Mouse (Mus musculus): Measurements from ENCODE around the gene Abraxas2. TPM values are rescaled to one million over a fixed set of nuclear protein-coding genes. Genes with fewer than 3 reads are reported as not detected.

The Abraxas2 gene
- polyA plus RNA-seq, 1 experiment from 2014 or later = 38.1 TPM

DNA sequence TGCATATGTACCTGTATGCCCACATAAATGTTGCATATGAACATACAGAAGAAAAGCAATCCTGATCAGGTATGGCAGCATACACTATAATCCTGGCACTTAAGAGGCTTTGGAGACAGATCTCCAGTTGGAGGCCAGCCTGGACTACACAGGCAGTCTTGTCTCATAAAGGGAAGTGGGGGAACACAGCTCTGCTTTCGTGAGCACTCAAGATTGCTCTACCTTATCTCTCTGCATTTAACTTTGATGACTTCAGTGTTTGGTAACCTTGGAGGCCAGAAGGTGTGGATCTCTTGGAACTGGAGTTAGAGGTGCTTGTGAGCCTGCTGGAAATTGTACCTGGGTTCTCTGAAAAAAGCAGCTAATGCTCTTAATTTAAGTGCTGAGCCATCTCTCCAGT, 21.3 kb downstream of the Abraxas2 start:
- peaks cover 67% of the 10 kb centered on the region for H3K36me3 ChIP-seq (ENCODE audit: control insufficient read depth, insufficient read depth)
- no peak overlapping the region for H3K4me3 ChIP-seq (replicated peaks; ENCODE audit: low read length)
- no peaks in the 10 kb centered on the region for H3K9me3 ChIP-seq (ENCODE audit: control insufficient read depth, low read length)
- no peak overlapping the region for H3K4me2 ChIP-seq (ENCODE audit: low read length)
- H3K9ac ChIP-seq (replicated peaks; ENCODE audit: low read depth, low read length) = no peak overlapping the region
- 91% methylated on average over 1 of the region's 1 CpGs for WGBS
- no peak for ATAC-seq
- H3K27ac ChIP-seq (ENCODE audit: low read length) = no peak overlapping the region
- no peaks in the 10 kb centered on the region for H3K27me3 ChIP-seq (replicated peaks; ENCODE audit: control insufficient read depth, insufficient read depth, low read length)
- H3K4me1 ChIP-seq (replicated peaks; ENCODE audit: control insufficient read depth, insufficient read depth, low read length) = no peaks in the 10 kb centered on the region

DNA sequence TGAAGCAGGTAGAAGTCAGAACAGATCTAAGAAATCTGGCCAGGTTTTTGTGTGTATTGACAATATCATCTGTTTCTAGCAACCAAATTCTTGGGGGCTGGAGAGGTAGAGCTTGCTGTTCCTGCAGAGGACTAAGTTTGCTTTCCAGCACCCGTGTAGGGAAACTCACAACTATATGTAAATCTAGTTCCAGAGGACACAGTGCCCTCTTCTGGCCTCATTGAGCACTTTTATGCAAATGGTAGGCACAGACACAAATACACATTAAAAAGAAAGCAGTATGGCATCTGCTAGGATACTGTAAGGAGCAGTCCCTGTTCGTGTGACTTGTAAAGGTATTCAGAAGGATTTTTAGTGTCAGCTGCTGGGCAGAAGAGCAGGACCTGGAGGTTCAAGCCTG, 23.3 kb downstream of the Abraxas2 start:
- Histone ChIP-seq H3K4me2 (ENCODE audit: low read length) (no peak overlapping the region), H3K4me3 (replicated peaks; ENCODE audit: low read length) (no peak overlapping the region), H3K9ac (replicated peaks; ENCODE audit: low read depth, low read length) (no peak overlapping the region), H3K36me3 (ENCODE audit: control insufficient read depth, insufficient read depth) (peaks cover 48% of the 10 kb centered on the region), H3K27ac (ENCODE audit: low read length) (no peak overlapping the region), H3K27me3 (replicated peaks; ENCODE audit: control insufficient read depth, insufficient read depth, low read length) (no peaks in the 10 kb centered on the region), H3K4me1 (replicated peaks; ENCODE audit: control insufficient read depth, insufficient read depth, low read length) (no peaks in the 10 kb centered on the region), H3K9me3 (ENCODE audit: control insufficient read depth, low read length) (no peaks in the 10 kb centered on the region)
- 75% methylated on average over 2 of the region's 2 CpGs for WGBS
- no peak for ATAC-seq

DNA sequence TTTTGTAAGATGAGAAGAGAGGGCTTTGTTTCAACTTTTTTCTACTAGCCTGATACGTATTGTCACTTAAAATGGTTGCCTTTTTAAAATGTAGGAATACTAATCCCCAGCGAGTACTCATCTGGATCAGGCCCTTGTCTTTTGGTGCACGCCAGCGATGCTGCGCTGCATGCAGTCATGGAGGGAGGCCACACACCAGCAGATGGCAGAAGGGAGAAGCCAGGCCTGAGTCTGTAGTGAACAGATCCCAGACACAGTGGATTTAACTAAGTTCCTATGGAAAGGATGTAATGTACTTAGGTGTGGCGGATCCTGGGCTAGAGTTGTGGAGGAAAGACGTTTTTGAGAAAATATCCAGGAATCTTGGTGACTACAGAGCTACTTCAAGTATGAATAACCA, 25.0 kb downstream of the Abraxas2 start:
- peaks cover 42% of the 10 kb centered on the region for H3K36me3 ChIP-seq (ENCODE audit: control insufficient read depth, insufficient read depth)
- no peak overlapping the region for H3K4me3 ChIP-seq (replicated peaks; ENCODE audit: low read length)
- no peaks in the 10 kb centered on the region for H3K9me3 ChIP-seq (ENCODE audit: control insufficient read depth, low read length)
- ATAC-seq = no peak
- no peaks in the 10 kb centered on the region for H3K27me3 ChIP-seq (replicated peaks; ENCODE audit: control insufficient read depth, insufficient read depth, low read length)
- H3K27ac ChIP-seq (ENCODE audit: low read length) = no peak overlapping the region
- H3K4me2 ChIP-seq (ENCODE audit: low read length) = no peak overlapping the region
- 88% methylated on average over 7 of the region's 7 CpGs for WGBS
- no peaks in the 10 kb centered on the region for H3K4me1 ChIP-seq (replicated peaks; ENCODE audit: control insufficient read depth, insufficient read depth, low read length)
- H3K9ac ChIP-seq (replicated peaks; ENCODE audit: low read depth, low read length) = no peak overlapping the region

GRCm38 (mm10) chr7:132887019-132887804, 28.2 kb downstream of the Abraxas2 start:
- no peak overlapping the region for H3K9ac ChIP-seq (replicated peaks; ENCODE audit: low read depth, low read length)
- no peak overlapping the region for H3K4me2 ChIP-seq (ENCODE audit: low read length)
- no peak overlapping the region for H3K4me3 ChIP-seq (replicated peaks; ENCODE audit: low read length)
- H3K27me3 ChIP-seq (replicated peaks; ENCODE audit: control insufficient read depth, insufficient read depth, low read length) = no peaks in the 10 kb centered on the region
- H3K36me3 ChIP-seq (ENCODE audit: control insufficient read depth, insufficient read depth) = peaks cover 20% of the 10 kb centered on the region
- H3K4me1 ChIP-seq (replicated peaks; ENCODE audit: control insufficient read depth, insufficient read depth, low read length) = no peaks in the 10 kb centered on the region
- no peak overlapping the region for H3K27ac ChIP-seq (ENCODE audit: low read length)
- no peaks in the 10 kb centered on the region for H3K9me3 ChIP-seq (ENCODE audit: control insufficient read depth, low read length)
- ATAC-seq = no peak
- WGBS = 77% methylated on average over 7 of the region's 7 CpGs

- no peak overlapping the region for H3K9ac ChIP-seq (replicated peaks; ENCODE audit: low read depth, low read length)
- H3K36me3 ChIP-seq (ENCODE audit: control insufficient read depth, insufficient read depth) = peaks cover 16% of the 10 kb centered on the region
- H3K27ac ChIP-seq (ENCODE audit: low read length) = no peak overlapping the region
- H3K9me3 ChIP-seq (ENCODE audit: control insufficient read depth, low read length) = no peaks in the 10 kb centered on the region
- H3K4me1 ChIP-seq (replicated peaks; ENCODE audit: control insufficient read depth, insufficient read depth, low read length) = no peaks in the 10 kb centered on the region
- ATAC-seq = no peak
- H3K4me2 ChIP-seq (ENCODE audit: low read length) = no peak overlapping the region
- H3K4me3 ChIP-seq (replicated peaks; ENCODE audit: low read length) = no peak overlapping the region
- 94% methylated on average over 3 of the region's 3 CpGs for whole genome bisulfite sequencing
- H3K27me3 ChIP-seq (replicated peaks; ENCODE audit: control insufficient read depth, insufficient read depth, low read length) = no peaks in the 10 kb centered on the region
Measured at GRCm38 (mm10) chr7:132888052-132888451, 29.0 kb downstream of the Abraxas2 start.

DNA sequence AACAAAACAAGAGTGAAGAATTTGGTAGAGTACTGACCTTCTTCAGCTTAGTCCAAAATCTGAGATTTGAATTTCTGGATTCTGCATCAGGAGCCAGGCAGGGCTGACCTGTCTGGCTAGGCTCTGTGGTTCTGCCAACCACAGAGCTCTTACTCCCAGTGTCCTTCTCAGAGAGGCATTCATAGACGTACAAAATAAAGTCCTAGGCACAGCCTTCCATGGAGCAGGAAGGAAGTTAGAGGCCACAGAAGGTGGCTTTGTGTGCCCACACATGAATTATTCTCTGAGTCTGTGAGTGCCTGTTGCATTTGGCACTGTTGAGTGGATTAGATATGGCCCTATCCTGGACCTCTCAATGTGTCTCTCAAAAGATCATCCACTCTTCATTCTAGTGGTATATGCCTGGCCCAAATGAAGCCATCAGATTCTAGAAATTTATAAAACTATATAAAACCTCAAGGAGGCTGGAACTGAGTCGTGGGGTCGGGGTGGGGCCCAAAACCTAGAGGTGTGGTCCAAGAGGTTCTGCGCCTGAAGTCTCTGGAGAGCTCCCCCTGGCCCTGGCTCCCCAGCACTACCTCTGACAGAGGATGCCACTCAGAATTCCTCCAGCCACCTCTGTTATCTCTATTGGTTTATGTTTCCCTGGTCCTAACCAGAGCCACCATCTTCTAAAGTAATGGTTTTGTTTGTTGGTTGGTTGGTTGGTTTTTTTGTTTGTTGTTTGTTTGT, 29.7 kb downstream of the Abraxas2 start:
- WGBS = 72% methylated on average over 4 of the region's 4 CpGs
- Histone ChIP-seq H3K4me3 (replicated peaks; ENCODE audit: low read length) (no peak overlapping the region), H3K27ac (ENCODE audit: low read length) (no peak overlapping the region), H3K9ac (replicated peaks; ENCODE audit: low read depth, low read length) (no peak overlapping the region), H3K9me3 (ENCODE audit: control insufficient read depth, low read length) (no peaks in the 10 kb centered on the region), H3K4me2 (ENCODE audit: low read length) (no peak overlapping the region), H3K4me1 (replicated peaks; ENCODE audit: control insufficient read depth, insufficient read depth, low read length) (no peaks in the 10 kb centered on the region), H3K36me3 (ENCODE audit: control insufficient read depth, insufficient read depth) (peaks cover 10% of the 10 kb centered on the region), H3K27me3 (replicated peaks; ENCODE audit: control insufficient read depth, insufficient read depth, low read length) (no peaks in the 10 kb centered on the region)
- no peak for ATAC-seq

- ATAC-seq = no peak
- no peaks in the 10 kb centered on the region for H3K27me3 ChIP-seq (replicated peaks; ENCODE audit: control insufficient read depth, insufficient read depth, low read length)
- H3K4me1 ChIP-seq (replicated peaks; ENCODE audit: control insufficient read depth, insufficient read depth, low read length) = no peaks in the 10 kb centered on the region
- 96% methylated on average over 8 of the region's 8 CpGs for WGBS
- no peak overlapping the region for H3K4me3 ChIP-seq (replicated peaks; ENCODE audit: low read length)
- H3K9me3 ChIP-seq (ENCODE audit: control insufficient read depth, low read length) = no peaks in the 10 kb centered on the region
- H3K4me2 ChIP-seq (ENCODE audit: low read length) = no peak overlapping the region
- H3K36me3 ChIP-seq (ENCODE audit: control insufficient read depth, insufficient read depth) = peaks cover 1% of the 10 kb centered on the region
- H3K27ac ChIP-seq (ENCODE audit: low read length) = no peak overlapping the region
- H3K9ac ChIP-seq (replicated peaks; ENCODE audit: low read depth, low read length) = no peak overlapping the region
Measured at GRCm38 (mm10) chr7:132889691-132890090, 30.7 kb downstream of the Abraxas2 start.

DNA sequence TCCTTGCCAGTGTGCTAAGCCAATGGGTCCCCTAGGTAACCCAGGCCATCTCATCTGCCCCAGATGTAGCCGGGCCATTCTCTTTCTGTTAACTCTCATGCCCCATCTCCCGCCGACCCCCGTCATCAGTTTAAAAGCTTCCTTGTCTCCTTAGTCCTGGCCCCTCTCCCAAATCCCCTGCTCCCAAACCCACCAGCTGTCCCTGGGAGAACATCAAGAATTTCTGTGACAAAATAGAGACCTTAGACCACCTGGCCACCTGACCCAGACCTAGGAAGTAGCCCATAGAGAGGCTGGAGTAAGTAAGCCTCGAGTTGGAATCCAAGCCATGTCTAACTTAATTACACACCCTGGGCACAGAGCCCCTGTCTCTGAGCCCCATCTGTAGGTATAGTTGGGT, 31.2 kb downstream of the Abraxas2 start:
- Histone ChIP-seq H3K4me2 (ENCODE audit: low read length) (no peak overlapping the region), H3K4me3 (replicated peaks; ENCODE audit: low read length) (no peak overlapping the region), H3K27me3 (replicated peaks; ENCODE audit: control insufficient read depth, insufficient read depth, low read length) (no peaks in the 10 kb centered on the region), H3K27ac (ENCODE audit: low read length) (no peak overlapping the region), H3K4me1 (replicated peaks; ENCODE audit: control insufficient read depth, insufficient read depth, low read length) (0 out of 2 replicates have a peak, but pooled peaks cover 3% of the 10 kb centered on the region), H3K36me3 (ENCODE audit: control insufficient read depth, insufficient read depth) (no peaks in the 10 kb centered on the region), H3K9me3 (ENCODE audit: control insufficient read depth, low read length) (no peaks in the 10 kb centered on the region), H3K9ac (replicated peaks; ENCODE audit: low read depth, low read length) (no peak overlapping the region)
- no peak for ATAC-seq
- WGBS = 92% methylated on average over 5 of the region's 5 CpGs

DNA sequence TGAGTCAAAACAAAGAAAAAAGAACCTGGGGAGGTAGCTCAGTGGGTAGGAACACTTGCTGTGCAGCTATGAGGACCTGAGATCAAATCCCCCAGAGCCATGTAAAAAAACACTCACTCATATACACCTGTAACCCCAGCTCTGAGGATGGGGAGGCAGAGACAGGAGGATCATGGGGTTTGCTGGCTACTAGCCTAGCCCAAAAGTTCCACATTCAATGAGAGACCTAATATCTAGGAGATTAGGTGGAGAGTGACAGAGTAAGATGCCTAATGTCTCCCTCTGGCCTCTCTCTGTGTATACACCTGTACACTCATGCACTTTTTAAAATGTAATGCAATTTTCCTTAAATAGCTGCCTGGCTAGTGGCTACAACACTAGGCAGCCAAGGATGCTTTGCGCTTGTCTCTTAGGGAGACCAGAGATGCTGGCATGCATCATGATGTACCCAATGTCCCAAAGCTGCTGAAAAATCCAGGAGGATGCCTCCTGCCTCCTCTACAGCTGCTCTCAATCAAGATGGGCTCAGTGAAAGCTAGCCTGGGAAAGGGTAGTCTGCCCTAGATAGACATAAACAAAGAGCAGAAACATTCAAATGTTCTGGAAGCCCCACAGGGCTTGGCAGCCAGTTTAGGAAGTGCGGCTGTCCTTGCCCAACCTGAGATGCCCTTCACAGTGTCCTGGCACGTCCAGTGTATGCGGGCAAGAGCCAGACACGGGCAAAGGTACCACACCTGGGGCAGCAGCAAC, 32.7 kb downstream of the Abraxas2 start:
- Histone ChIP-seq H3K9me3 (ENCODE audit: control insufficient read depth, low read length) (no peaks in the 10 kb centered on the region), H3K27ac (ENCODE audit: low read length) (no peak overlapping the region), H3K9ac (replicated peaks; ENCODE audit: low read depth, low read length) (no peak overlapping the region), H3K36me3 (ENCODE audit: control insufficient read depth, insufficient read depth) (no peaks in the 10 kb centered on the region), H3K4me2 (ENCODE audit: low read length) (no peak overlapping the region), H3K4me1 (replicated peaks; ENCODE audit: control insufficient read depth, insufficient read depth, low read length) (0 out of 2 replicates have a peak, but pooled peaks cover 3% of the 10 kb centered on the region), H3K27me3 (replicated peaks; ENCODE audit: control insufficient read depth, insufficient read depth, low read length) (no peaks in the 10 kb centered on the region), H3K4me3 (replicated peaks; ENCODE audit: low read length) (no peak overlapping the region)
- ATAC-seq = no peak
- 84% methylated on average over 5 of the region's 5 CpGs for WGBS

Data from forebrain, embryonic 16.5 days (tissue).